Mouse (Mus musculus) MEL (cell line): ENCODE results near the gene Tmem234. TPM values are rescaled to one million over a fixed set of nuclear protein-coding genes. Genes with fewer than 3 reads are reported as not detected.

Source experiments
- DNase-seq: peaks from one replicate; pipeline ENCODE4 v3.0.0; 2011; ENCODE audit warnings: low read depth, low spot score
- H3K27ac ChIP-seq: 2 replicates; pipeline ENCODE4 v1.5.1; 2012; ENCODE audit warnings: low read depth, mild to moderate bottlenecking, control low read depth, low read length, moderate library complexity; ENCODE audit not compliant: control insufficient read depth
- H3K27me3 ChIP-seq, 2 experiments: fragments of 150-350 bp in 1 of 2; sonication (generic) in 1 of 2; 2 replicates each; pipeline ENCODE4 v1.6.1; 2012; ENCODE audit warnings: low read length in 2 of 2, mild to moderate bottlenecking in 2 of 2, improper control_type of control experiment in 1 of 2, moderate library complexity in 1 of 2; ENCODE audit not compliant: insufficient read depth in 2 of 2, control insufficient read depth in 1 of 2
- H3K36me3 ChIP-seq, 2 experiments: 2 replicates each; pipeline ENCODE4 v1.6.1; 2012 to 2014; ENCODE audit warnings: low read length in 2 of 2, improper control_type of control experiment in 1 of 2, inconsistent platforms in 1 of 2, mild to moderate bottlenecking in 1 of 2; ENCODE audit not compliant: insufficient read depth in 2 of 2, control insufficient read depth in 1 of 2
- H3K4me1 ChIP-seq, 2 experiments: fragments of 150-350 bp in 1 of 2; sonication (generic) in 1 of 2; 2 replicates each; pipeline ENCODE4 v1.6.1; 2012; ENCODE audit warnings: low read length in 2 of 2, improper control_type of control experiment in 1 of 2, mild to moderate bottlenecking in 1 of 2; ENCODE audit not compliant: insufficient read depth in 2 of 2, control insufficient read depth in 1 of 2
- H3K4me3 ChIP-seq, 2 experiments: fragments of 150-350 bp in 1 of 2; sonication (generic) in 1 of 2; 2 replicates each; pipeline ENCODE4 v1.5.1; 2012; ENCODE audit warnings: low read depth in 2 of 2, low read length in 2 of 2, mild to moderate bottlenecking in 2 of 2, moderate library complexity in 2 of 2, control low read depth in 1 of 2, improper control_type of control experiment in 1 of 2; ENCODE audit not compliant: control insufficient read depth in 1 of 2, insufficient read depth in 1 of 2
- H3K79me2 ChIP-seq: 2 replicates; pipeline ENCODE4 v1.6.1; 2012; ENCODE audit warnings: mild to moderate bottlenecking, low read length, moderate library complexity; ENCODE audit not compliant: control insufficient read depth, poor library complexity, insufficient read depth
- H3K9ac ChIP-seq: 2 replicates; pipeline ENCODE4 v1.6.1; 2012; ENCODE audit warnings: low read depth, mild to moderate bottlenecking, control low read depth, low read length, moderate library complexity; ENCODE audit not compliant: control insufficient read depth, poor library complexity, severe bottlenecking
- H3K9me3 ChIP-seq: fragments of 150-350 bp; sonication (generic); replicated peaks from 2 replicates; pipeline ENCODE4 v1.6.1; 2012; ENCODE audit warnings: mild to moderate bottlenecking, low read length, improper control_type of control experiment, moderate library complexity; ENCODE audit not compliant: insufficient read depth
- BHLHE40 ChIP-seq: IDR thresholded peaks from 2 replicates; pipeline ENCODE4 v1.6.1; 2012; ENCODE audit warnings: low read depth, mild to moderate bottlenecking, inconsistent platforms, low read length, improper control_type of control experiment, borderline replicate concordance
- CHD1 ChIP-seq: IDR thresholded peaks from 2 replicates; pipeline ENCODE4 v1.6.1; 2012; ENCODE audit warnings: low read depth, mild to moderate bottlenecking, inconsistent platforms, low read length, improper control_type of control experiment
- CTCF ChIP-seq, 3 experiments: IDR thresholded peaks in 2 of 3; conservative IDR thresholded peaks in 1 of 3; 2 replicates each; pipeline ENCODE4 v1.5.1; 2011 to 2012; ENCODE audit warnings: low read length in 3 of 3, low read depth in 2 of 3, mild to moderate bottlenecking in 2 of 3, improper control_type of control experiment in 1 of 3, inconsistent platforms in 1 of 3, mixed read lengths in 1 of 3, moderate library complexity in 1 of 3; ENCODE audit not compliant: control insufficient read depth in 1 of 3, insufficient read depth in 1 of 3, poor library complexity in 1 of 3, severe bottlenecking in 1 of 3
- E2F4 ChIP-seq: IDR thresholded peaks from 2 replicates; pipeline ENCODE4 v1.6.1; 2011; ENCODE audit warnings: low read depth, low read length, improper control_type of control experiment, borderline replicate concordance
- EP300 ChIP-seq, 2 experiments: IDR thresholded peaks; 2 replicates each; pipeline ENCODE4 v1.6.1; 2011; ENCODE audit warnings: improper control_type of control experiment in 2 of 2, low read length in 2 of 2, low read depth in 1 of 2, mild to moderate bottlenecking in 1 of 2
- HCFC1 ChIP-seq: IDR thresholded peaks from 2 replicates; pipeline ENCODE4 v1.6.1; 2012; ENCODE audit warnings: low read depth, mild to moderate bottlenecking, inconsistent platforms, low read length, improper control_type of control experiment, moderate library complexity
- KAT2A ChIP-seq: conservative IDR thresholded peaks from 2 replicates; pipeline ENCODE4 v1.6.1; 2012; ENCODE audit warnings: low read depth, low read length, improper control_type of control experiment, inconsistent platforms
- MAFK ChIP-seq: IDR thresholded peaks from 2 replicates; pipeline ENCODE4 v1.6.1; 2011; ENCODE audit warnings: low read depth, mild to moderate bottlenecking, low read length, improper control_type of control experiment, borderline replicate concordance
- MAZ ChIP-seq: IDR thresholded peaks from 2 replicates; pipeline ENCODE4 v1.6.1; 2012; ENCODE audit warnings: low read depth, mild to moderate bottlenecking, inconsistent platforms, low read length, improper control_type of control experiment
- MEF2A ChIP-seq: IDR thresholded peaks from 2 replicates; pipeline ENCODE4 v1.6.1; 2014; ENCODE audit warnings: low read depth, mild to moderate bottlenecking, inconsistent platforms, low read length, improper control_type of control experiment; ENCODE audit not compliant: poor library complexity, insufficient replicate concordance, severe bottlenecking; ENCODE audit errors: extremely low read depth
- MYC ChIP-seq: IDR thresholded peaks from 2 replicates; pipeline ENCODE4 v1.6.1; 2011; ENCODE audit warnings: low read depth, mild to moderate bottlenecking, low read length, improper control_type of control experiment, moderate library complexity
- NELFE ChIP-seq: IDR thresholded peaks from 2 replicates; pipeline ENCODE4 v1.6.1; 2011; ENCODE audit warnings: low read depth, low read length, improper control_type of control experiment
- POLR2AphosphoS2 ChIP-seq: IDR thresholded peaks from 2 replicates; pipeline ENCODE4 v1.6.1; 2011; ENCODE audit warnings: low read length, improper control_type of control experiment
- RAD21 ChIP-seq: IDR thresholded peaks from 2 replicates; pipeline ENCODE4 v1.6.1; 2011; ENCODE audit warnings: mild to moderate bottlenecking, low read depth, low read length, improper control_type of control experiment
- RCOR1 ChIP-seq: IDR thresholded peaks from 2 replicates; pipeline ENCODE4 v1.6.1; 2012; ENCODE audit warnings: low read depth, mild to moderate bottlenecking, inconsistent platforms, low read length, improper control_type of control experiment
- TAL1 ChIP-seq: IDR thresholded peaks from 2 replicates; pipeline ENCODE4 v1.6.1; 2012; ENCODE audit warnings: mild to moderate bottlenecking, inconsistent platforms, low read length, moderate library complexity, mixed read lengths
- USF1 ChIP-seq: IDR thresholded peaks from 2 replicates; pipeline ENCODE4 v1.6.1; 2014; ENCODE audit warnings: low read depth, mild to moderate bottlenecking, inconsistent platforms, low read length, improper control_type of control experiment, moderate library complexity
- USF2 ChIP-seq, 2 experiments: IDR thresholded peaks; 2 replicates each; pipeline ENCODE4 v1.6.1; 2011 to 2012; ENCODE audit warnings: improper control_type of control experiment in 2 of 2, low read length in 2 of 2, borderline replicate concordance in 1 of 2, inconsistent platforms in 1 of 2, low read depth in 1 of 2, mild to moderate bottlenecking in 1 of 2; ENCODE audit not compliant: insufficient read depth in 1 of 2
- ZC3H11A ChIP-seq: IDR thresholded peaks from 2 replicates; pipeline ENCODE4 v1.6.1; 2012; ENCODE audit warnings: low read depth, mild to moderate bottlenecking, inconsistent platforms, low read length, improper control_type of control experiment
- ZMIZ1 ChIP-seq: IDR thresholded peaks from 2 replicates; pipeline ENCODE4 v1.6.1; 2012; ENCODE audit warnings: low read depth, mild to moderate bottlenecking, inconsistent platforms, low read length, improper control_type of control experiment, moderate library complexity
- ZNF384 ChIP-seq: IDR thresholded peaks from 2 replicates; pipeline ENCODE4 v1.6.1; 2012; ENCODE audit warnings: low read depth, mild to moderate bottlenecking, inconsistent platforms, low read length, improper control_type of control experiment
- polyA plus RNA-seq, 2 experiments: library from polyadenylated mRNA; stranded (reverse) in 1 of 2; unstranded in 1 of 2; fragments of >175 nt in 1 of 2; fragments of >200 nt in 1 of 2; gene quantifications; 2 replicates each; pipeline versions ENCODE4 v1.2.1 to v1.2.4; 2012; ENCODE audit warnings: low replicate concordance in 2 of 2, low read depth in 1 of 2; ENCODE audit not compliant: insufficient read length in 2 of 2, insufficient read depth in 1 of 2, missing spikeins in 1 of 2
- total RNA-seq: library from RNA; depleted of rRNA; stranded (reverse); fragments of 300-350 nt; gene quantifications from 2 replicates; pipeline ENCODE4 v1.2.3, GENCODE M21; 2012

The Tmem234 gene
- total and polyA plus RNA-seq, 3 experiments, result 148 to 220 TPM; not detected in 1

DNA sequence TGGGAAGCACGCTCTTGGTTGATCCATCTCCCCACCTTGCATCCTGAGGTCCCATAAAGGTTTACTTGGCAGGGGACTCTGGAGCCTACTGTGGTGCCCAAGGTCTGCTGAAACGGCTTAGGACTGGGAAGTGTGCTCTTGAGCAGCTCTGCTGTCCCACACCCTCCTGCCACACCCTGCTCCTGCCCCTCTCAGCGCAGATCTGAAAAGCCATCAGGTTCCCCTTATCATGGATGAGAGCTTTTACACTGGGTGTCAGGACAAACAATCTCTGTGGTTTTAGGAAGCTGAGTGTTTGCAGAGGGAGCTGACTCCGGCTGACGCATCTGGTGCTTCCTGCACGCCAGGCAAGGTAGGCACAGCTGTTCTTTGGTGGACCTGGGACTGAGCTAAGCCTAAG lies 33.4 kb downstream of the Tmem234 start:
- Histone ChIP-seq H3K36me3 (peaks cover 12 to 14% of the 10 kb centered on the region in 2 experiments), H3K27me3 (no peaks in the 10 kb centered on the region), H3K9me3 (no peaks in the 10 kb centered on the region), H3K27ac (peak overlapping the region; percentile 33; the same call in 1 of the 2 replicates), H3K9ac (no peak overlapping the region), H3K4me1 (peaks cover 2 to 13% of the 10 kb centered on the region in 2 experiments; a peak in 3 of 4 replicates), H3K4me3 (no peak overlapping the region), H3K79me2 (peaks cover 3% of the 10 kb centered on the region)
- TF ChIP-seq E2F4 (no peak), CHD1 (no peak), ZNF384 (no peak), RAD21 (no peak), MAZ (no peak), USF2 (IDR thresholded peaks at IDR 0.05; ENCODE audit: borderline replicate concordance in 1 of 2, insufficient read depth in 1 of 2, low read depth in 1 of 2, low read length in 2 of 2) (no peak), HCFC1 (no peak), ZMIZ1 (no peak), POLR2AphosphoS2 (no peak), EP300 (IDR thresholded peaks at IDR 0.05; ENCODE audit: low read depth in 1 of 2, low read length in 2 of 2) (no peak), MYC (no peak), KAT2A (no peak), BHLHE40 (no peak), NELFE (no peak), MEF2A (no peak), CTCF (IDR thresholded peaks at IDR 0.05 in 2 of 3, conservative IDR thresholded peaks at IDR 0.05 in 1 of 3; ENCODE audit: control insufficient read depth in 1 of 3, insufficient read depth in 1 of 3, low read depth in 2 of 3, low read length in 3 of 3, poor library complexity in 1 of 3, severe bottlenecking in 1 of 3) (no peak), RCOR1 (no peak)
- DNase-seq, result peak; percentile 52

DNA sequence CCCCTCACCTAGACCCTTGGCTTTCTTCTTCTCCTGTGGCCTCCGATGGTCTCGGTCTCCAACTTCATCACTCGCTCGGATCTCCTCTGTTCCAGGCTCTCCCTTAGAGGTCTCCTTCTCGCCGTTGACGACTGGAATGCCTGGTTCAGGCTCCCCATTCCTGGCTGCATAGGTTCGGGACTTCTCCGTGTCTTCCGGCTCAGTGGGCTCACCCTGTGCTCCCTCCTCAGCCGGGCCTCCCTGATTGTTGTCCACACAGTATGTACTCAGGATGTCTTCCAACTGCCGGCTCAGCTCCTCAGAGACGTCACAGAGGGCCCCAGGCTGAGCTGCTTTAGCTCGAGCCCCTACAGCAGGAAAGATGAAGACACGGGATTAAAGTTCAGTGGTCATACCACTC lies 38.8 kb downstream of the Tmem234 start:
- Histone ChIP-seq H3K9ac (peak overlapping the region; percentile 98), H3K27ac (no peak overlapping the region), H3K27me3 (no peaks in the 10 kb centered on the region), H3K9me3 (no peaks in the 10 kb centered on the region), H3K4me1 (peaks cover 2 to 23% of the 10 kb centered on the region in 2 experiments; a peak in 3 of 4 replicates), H3K4me3 (peak overlapping the region in 1 of 2 experiments; percentile 91; a peak in 1 of 4 replicates), H3K36me3 (peaks cover 8 to 17% of the 10 kb centered on the region in 2 experiments), H3K79me2 (peaks cover 20% of the 10 kb centered on the region)
- no peak for DNase-seq
- TF ChIP-seq NELFE (no peak), TAL1 (no peak), E2F4 (no peak), RAD21 (no peak), USF2 (IDR thresholded peaks at IDR 0.05; ENCODE audit: borderline replicate concordance in 1 of 2, insufficient read depth in 1 of 2, low read depth in 1 of 2, low read length in 2 of 2) (no peak), USF1 (no peak), MAFK (no peak), ZC3H11A (no peak)
- TF ChIP-seq, all 39 proteins: peak for 0
